Mouse (Mus musculus) right cerebral cortex, postnatal 25 days (tissue): Measurements from ENCODE around the gene Gstm1.
"Not testable (repeated sequence)": the region's sequence is repeated elsewhere in the genome, so short reads cannot be mapped to it uniquely, and the experiment has no call there.

ENCODE experiments used
- DNase-seq: peaks from one replicate; pipeline ENCODE4 v3.0.0; 2022

Gene Gstm1

DNA sequence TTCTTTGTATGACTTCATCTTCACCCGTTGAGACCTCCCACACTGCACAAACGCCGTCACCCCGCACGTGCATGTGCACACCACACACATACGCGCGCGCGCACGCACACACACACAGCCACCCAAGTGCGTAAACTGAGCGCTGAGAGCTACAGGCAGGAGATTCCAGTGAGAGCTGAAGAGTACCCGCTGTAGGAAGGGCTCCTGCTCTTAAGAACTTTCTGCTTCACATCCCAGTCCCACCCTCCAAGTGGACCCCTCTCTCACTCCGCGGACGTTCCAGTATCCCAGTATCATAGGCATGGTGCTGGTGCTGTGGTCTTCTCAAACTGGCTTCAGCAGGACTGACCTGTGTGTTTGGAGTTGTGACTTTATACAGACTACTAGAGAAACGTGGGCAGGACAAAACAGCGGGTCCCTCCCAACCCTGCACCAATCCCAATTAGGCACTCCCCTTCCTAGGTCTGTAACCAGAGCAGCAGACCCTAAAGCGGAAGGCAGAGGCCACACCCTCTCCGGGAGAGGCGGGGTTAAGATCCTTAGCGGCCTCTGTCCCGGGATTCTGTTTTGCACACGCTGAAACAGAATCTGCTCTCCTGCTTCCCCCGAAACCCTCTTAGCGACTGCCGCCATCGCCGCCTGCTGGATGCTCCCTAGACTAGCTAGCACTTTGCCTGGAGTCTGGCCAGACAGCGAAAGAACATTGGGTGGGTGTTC, at the start of gene Gstm1:
Gene Gstm1, minus strand, starts transcription at position 501 of the 717 bp plus-strand sequence.
- DNase-seq: peak; percentile 91

DNA sequence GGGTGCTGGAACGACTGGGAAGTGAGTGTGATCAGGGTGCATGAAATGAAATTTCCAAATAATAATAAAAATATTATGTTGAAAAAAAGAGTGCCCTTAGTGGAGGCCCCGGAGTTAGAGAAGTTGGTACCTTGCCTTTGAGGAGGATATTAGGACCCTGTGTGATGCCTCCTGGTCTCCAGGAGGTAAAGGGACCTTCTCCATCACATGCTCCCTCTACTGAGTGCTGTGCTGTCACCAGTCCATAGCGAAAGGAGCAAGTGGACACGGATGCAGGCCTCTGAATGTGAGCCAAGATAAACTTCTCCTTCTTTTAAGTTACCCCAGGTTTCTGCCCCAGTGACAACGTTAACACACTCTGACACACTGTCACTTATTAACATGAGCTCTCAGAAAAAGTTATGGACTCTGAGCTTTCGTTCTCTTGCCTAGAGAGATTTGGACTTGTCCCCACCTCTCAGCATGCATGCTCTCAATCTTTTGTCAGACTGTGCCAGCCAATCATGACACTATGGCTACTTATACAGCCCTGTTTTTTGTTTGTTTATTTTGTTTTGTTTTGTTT, 49.7 kb upstream of the Gstm1 start:
- no peak for DNase-seq

DNA sequence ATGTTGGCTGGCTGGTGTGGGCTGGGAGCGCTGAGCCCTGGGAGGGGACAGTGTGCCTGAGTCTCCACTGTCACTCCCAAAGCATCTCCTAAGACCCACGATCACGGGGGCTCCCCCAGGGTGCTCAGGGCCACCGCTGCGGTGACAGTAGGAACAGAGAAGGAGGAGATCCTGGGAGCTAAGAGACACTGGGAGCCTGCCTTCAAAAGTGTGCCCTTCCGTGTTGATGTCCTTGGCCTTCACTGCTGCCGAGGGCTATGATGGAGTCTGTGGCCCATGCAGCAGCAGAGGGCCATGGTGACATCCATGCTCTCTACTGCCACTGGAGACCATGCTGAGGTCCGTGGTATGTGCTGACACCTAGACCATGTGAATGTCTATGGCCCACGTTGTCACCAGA, 47.8 kb upstream of the Gstm1 start:
- no peak for DNase-seq

DNA sequence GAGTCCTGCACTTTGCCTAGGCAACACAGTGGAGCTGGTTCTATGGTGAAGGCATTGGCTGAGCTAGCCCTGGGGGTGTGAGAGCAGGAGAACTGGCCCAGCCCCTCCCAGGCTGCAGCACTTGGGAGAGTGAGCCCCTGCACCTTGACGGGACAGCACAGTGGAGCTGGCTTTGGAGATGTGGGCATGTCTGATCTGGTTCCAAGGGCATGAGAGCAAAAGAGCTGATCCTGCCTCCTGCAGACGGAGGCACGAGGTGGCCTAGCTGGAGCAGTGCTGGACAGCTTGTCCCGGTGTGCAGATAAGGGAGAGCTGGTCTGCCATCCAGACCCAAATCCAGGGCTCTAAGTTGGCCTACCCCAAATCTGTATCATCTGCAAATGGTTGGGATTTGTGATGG, 46.9 kb upstream of the Gstm1 start:
- no peak for DNase-seq

DNA sequence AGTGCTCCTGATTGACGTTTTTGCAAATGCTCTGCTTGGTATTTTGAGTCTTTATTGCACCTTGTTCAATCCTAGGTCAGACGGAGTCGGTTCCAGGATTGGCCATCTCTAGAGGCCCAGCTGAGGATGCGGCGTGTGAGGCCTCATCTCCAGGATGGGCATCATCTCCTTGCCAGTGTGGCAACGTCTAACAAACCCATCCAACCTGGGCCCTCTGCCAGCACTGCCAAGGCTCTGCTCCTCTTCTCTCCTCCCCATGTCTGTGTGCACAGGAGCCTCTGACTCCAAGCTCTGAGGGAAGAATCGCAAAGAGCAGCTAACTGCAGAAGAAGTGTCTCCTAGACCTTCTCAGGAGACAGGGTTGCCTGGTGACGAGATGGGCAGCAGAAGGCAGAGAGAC, 44.9 kb upstream of the Gstm1 start:
- no peak for DNase-seq

DNA sequence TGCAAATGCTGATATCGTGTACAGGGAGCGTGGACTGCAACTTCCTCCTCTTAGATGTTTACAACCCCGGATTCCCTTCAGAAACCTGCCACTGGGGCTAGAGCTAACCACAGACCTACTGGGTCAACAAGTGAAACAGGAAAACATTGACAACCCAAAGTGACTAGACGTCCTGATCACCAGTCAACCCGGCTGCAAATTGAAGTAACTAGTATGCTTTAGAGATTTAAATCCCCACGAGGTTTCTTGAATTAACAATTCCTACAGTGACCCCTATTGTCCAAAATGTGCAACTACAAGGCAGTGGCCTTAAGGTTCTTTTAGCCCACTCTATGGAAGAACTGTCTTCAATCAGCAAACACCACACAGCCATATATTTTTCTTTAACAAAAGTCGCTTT, 43.6 kb upstream of the Gstm1 start:
- DNase-seq: no peak

DNA sequence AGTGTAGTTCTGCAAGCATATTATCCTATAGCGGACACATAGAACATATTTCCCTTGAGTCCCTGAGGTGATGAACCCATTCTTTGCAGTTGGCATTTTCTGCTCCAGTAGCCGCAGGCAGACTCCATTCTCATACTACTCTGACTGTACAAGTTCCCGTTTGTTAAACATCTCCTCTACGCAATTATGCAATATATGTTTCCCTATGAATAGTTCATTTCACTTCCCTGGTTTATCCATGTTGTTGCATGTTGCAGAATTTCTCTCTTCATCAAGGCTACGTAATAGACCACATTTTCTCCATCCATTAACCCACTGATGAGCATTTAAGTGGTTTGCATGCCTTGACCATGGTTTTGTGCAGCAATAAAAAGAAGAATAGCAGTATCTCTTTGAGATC, 32.7 kb upstream of the Gstm1 start:
- DNase-seq: no peak

DNA sequence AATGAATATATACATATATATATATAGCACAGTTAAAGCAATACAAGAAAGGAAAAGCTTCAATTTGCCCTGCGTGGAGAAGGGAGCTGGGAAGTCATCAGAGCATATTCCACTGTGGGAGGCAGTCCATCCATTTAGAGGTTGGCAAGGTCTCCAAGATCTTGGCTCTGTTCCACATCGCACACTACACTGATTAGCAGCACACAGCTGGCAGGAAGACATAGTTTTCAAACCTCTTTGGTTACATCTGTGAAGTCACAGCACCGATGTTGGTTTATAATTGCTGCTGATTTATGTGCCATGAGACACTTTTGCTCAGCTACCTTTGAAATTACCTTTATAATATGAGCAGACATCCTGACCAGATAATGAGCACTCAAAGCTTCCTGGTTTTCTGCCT, 30.5 kb upstream of the Gstm1 start:
- DNase-seq: no peak

DNA sequence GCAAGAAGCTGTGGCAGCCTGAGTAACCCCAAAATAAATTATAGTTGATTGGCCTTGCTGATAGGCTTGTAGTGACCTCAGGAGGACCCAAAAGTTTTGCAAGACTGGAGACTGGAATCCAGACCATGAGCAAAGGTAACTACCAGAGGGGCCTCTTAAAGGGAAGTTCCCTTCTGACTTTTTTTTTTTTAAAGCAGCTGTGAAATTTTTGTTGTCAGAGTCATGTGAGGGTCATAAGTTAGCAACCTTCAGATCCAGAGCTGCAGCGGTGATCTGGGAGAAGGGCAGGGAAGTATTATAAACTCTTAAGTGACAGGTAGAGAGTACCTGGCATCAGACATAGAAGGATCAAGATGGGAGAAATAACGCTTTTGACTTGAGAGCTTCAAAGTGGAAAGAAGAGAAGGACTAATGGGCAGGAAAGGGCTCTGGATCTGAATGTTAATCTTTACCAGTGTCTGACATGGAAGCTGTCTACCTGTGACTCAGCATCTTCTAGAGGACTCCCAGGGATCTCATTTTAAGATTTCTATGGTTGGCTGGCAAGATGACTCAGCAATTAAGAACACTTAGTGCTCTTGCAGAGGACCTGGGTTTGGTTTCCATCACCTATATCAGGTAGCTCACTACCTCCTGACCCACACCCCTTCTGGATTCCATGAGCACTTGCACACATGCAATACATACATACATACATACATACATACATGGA, 29.3 kb upstream of the Gstm1 start:
- DNase-seq: no peak

DNA sequence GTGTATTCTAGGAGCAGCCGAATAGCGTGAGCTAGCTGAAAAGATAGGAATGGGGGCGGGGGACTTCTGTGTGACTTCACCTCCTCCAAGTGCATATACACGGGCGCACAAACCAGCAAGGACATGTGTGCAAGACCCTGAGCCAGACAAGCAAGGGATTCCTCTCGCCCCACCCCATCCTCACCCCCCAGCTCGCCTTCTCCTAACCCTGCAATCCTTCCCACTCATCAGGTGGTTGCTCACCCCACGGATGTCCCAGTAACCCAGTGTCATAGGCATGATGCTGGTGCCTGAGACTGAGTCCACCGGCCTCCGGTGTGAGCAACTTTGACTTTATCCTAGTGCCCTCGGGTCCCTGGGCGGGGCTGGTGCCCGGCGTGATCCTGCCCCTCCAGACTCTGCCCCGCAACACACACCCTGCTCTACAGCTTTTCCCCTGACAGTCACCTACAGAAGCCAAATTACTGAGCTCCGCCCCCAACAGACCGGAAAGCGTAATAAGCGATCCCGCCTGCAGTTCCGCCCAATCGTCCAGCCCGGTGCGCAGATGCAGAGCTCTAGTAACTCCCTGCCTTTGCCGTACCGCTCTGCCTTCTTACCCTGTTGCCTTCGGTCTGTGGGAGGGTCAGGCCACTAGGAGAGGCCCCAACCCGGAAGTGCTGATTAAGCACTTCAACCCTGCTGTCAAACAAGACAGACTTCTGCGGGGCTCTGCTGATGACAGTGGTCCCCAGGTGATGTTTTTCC, 26.8 kb upstream of the Gstm1 start, which contains the start of gene Gstm4:
Gene Gstm4, minus strand, starts transcription at position 501 of the 747 bp plus-strand sequence.
- DNase-seq: peak; percentile 87

DNA sequence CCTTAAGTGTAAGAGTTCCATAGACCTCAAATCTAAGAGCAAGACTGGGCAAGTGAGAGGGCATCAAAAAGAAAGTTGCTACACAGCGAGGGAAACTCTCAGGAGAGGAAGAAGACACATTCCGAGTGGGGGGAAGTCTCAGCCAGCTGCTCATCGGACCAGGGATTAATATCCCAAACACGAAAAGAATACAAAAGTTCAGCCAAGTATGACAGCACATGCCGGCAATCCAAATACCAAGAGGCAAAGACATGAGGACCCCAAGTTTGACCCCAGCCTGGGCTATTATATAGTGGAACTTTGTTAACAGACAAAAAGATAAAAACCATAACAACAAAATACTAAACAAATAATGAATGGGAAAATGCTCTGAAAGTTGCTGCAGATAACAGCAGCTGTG, 15.4 kb upstream of the Gstm1 start:
- DNase-seq: no peak

DNA sequence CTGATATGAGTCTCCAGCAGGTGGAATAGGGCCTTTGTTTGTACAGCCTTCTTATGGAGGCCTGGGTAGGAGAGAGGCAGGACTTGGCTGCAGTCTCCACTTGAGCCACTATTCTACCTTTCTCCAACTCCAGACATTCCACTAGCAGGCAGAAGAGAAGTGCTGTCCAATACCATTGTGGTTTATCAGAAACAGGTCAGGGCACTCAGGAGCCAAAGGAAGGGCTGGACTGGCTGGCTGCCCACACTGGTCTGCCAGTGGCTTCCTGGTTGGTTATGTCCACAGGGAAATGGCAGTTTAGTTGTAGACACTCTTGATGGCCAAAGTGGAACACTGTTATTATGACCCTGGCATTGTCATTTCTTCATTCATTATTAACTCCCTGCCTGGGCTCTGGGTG, 14.3 kb upstream of the Gstm1 start:
- DNase-seq: no peak

DNA sequence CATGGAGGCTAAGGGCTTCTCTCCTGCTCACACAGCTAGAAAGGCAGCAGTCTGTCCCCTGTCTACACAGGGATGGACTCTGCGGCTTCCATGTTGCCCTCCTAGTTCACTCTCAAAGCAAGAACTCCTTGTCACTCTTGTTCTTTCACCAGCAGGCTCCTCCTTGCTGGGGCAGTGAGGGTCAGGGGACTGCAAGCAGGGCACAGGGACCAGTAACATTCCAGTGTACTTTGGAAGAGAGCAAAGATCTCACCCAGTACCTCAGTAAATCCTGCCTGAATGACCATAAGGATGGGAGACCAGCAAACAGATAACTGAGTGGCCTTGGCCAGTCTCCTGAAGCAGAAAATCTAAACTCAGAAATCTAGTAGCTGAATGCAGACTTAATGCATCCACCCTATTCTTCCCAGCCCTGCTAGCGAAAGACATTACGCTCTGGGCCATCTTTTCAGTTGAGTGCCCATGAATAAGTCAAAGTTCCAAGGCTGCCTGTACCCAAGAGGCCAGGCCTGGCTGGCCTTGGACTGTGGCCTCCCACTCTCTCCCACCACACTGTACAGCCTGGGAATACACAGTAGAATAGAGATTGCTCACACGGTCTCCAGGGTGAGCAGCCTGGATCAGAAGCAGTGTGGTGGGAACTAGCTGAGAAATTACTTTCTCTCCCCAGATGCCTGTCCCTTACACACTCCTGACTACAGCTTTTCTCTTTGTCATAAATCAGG, 11.0 kb upstream of the Gstm1 start:
- no peak for DNase-seq

DNA sequence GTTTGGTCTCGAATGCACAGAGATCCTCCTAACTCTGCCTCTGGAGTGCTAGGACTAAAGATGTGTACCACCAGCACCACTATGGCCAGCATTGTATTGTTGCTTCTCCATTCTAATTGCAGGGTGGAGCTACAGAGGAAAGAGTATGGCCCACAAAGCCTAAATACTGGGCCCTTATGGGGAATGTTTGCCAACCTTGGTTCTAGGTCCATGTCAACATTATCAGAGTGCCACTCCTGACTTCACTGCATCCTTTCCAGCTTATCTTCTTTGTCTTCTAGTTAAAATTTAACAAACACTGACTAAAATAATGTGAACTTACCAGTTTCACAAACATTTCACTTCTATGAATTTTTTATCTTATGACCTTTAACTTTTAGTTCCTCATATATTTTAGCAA, 8.8 kb upstream of the Gstm1 start:
- no peak for DNase-seq

DNA sequence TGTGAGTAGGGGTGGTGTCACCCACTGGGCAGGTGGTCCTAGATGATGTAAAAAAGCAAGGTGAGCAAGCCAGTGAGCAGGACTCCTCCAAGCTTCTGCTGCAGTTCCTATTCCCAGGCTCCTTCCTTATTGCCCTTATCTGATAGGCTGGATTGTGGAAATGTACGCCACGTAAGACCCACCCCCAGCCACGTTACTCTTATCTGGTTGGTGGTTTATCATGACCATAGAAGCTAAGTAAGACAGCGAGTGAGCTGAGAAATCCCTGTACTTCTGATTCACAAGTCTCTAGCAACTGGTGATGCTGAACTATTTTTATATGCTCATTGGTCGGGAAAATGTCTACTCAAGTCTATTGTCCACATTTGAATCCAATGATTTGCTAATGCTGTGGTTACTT, 8.3 kb upstream of the Gstm1 start:
- no peak for DNase-seq

DNA sequence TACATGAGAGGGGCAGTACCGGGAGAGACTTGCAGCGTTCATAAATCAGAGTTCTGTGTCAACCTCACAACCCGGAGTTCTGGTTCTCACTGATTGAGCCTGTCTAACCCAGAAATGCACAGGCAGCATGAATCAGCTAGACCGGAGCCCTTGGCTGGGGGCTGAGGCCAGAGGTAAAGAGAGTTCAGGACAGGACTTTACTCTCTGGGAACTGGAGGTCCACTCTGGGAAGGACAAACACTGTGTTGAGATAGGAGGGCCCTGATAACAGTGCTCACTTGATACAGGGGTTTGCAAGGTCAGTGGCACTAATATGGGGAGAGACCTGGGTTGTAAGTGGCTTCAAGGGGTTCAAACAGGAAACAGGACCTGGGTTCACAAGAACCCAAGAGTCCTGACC, 7.5 kb upstream of the Gstm1 start:
- no peak for DNase-seq

DNA sequence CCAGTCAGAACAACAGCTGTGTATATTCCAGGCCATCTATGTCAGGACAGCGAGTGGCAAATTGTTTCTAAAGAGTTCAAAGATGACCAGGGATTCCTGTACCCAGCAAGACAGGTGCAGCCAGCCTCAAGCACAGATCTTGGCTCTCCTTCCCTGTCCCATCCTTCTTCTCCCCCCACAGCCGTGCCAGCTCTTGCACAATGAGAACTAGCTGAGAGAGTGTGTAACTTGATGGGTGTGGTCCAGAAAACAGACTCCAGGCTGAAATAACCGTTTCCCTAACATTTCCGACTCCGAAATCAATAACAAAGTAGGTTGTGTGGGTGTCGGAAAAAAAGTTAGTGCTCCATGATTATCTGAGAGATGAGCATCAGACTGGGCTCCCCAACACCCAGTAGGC, 4.9 kb upstream of the Gstm1 start:
- DNase-seq: no peak

DNA sequence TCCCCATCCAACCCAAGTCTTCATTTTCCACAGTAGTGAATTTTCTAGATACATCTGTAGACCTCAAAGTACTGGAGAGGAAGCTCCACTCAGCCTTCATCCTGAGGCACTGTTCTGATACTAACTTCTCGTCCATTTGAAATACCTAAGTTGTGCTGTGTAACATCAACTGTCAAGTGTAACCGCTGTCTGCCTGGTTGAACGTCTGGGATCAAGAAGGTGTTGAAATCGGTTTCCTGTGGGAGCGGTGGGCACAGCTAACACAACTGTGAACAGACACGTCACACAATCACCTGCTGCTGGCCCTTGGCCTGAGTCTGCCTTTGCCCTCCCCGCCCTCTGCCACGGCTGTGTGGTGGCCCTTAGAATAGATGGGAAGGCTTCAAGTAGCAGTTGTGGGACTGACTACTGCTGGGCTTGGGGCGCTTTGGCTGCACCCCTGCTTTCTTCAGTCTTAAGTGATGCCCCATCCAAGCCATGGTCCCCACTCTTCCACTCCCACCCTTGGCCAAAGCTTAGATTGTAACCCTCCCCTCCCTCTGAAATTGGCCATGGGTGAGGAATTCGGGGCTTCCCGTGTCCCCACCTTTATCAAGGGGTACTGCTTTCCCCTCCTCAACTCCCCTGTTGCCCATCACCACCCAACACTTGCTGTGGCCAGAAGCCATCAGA, 2.7 kb upstream of the Gstm1 start:
- DNase-seq: not testable (repeated sequence)

DNA sequence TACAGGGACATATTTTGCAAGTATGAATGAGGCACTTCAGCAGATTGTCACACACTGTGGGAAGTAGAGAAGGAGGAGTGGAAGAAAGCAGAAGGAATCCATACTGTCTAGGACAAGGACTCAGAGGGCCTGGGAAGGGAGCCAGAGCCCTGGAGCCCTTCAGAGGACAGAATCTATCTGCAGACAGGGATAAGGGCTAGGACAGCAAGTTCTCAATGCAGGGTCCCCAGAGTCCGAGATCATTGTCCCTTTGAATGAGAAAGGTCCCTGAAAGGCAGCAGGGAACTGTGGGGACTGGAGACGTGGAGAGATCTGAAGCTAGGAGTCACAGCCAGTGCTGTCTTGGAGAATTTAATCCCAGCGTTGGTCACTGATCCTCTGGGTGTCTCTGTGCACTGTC, 1.5 kb upstream of the Gstm1 start:
- not testable (repeated sequence) for DNase-seq

DNA sequence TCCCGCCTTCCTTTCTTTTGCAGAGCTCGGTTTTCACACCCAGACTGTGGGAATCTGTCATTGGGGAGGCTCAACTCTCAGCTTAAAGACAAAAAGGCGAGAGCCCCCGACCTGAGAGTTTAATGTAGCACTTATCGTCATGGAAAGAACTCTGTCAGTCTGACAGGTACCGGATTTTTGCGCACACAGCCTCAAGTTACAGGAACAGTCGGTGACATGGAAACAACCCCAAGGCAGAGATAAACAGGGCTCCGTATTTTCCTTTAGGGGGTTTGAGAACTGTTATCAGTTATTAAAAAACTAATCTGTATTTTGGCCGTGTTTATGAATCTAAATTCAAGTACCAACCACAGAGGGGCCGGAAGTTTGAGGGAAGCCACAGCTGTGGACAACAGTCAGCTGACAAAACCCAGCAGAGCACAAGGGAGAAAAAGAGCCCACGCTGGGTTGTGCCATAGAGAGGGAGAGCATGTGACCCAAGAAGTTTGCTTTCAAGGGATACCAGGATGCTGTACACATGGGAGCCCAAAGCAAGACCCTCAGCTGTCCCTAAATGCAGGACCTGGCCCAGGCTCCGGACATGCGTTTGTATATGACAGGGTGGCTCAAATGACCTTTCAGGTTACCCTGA, 532 bp upstream of the Gstm1 start:
- no peak for DNase-seq

DNA sequence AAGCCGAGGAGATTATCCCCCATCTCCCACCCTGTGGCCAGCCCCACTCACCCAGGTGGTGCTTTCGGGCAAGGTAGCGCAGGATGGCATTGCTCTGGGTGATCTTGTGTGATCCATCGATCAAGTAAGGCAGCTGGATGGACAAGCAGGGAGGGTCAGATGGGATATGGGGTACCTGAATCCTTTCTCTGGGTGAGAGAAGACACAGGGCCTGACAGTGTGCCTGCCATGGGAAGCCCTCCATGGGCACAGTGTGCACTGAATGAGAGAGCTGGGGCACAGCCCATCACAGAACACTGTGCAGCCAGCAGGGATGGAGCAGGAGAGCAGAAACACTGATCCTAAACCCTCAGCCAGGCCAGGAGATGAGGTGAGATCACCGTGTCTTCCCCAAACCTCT, 1.3 kb downstream of the Gstm1 start:
- not testable (repeated sequence) for DNase-seq

DNA sequence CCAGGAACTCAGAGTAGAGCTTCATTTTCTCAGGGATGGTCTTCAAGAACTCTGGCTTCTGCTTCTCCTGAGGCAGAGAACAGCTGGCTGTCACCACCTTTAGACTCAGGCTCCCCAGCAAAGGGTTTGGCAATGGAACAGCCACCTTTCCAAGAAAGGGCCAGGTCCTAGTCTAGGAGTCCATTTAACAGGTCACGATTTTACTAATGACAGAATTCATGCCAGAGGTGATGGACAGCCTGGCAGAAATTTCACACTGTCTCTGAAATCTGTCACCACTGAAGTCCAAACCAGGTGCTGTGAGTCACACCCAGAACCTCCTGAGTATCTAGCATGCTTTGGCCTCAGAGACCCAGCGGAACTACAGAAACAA, 2.8 kb downstream of the Gstm1 start:
- no peak for DNase-seq
